Mouse (Mus musculus) embryonic fibroblast, embryonic 13.5 days (primary cell): ENCODE data around the gene Serpinb5.

Source experiments
- CTCF ChIP-seq: IDR thresholded peaks from 2 replicates; pipeline ENCODE4 v1.5.1; 2011; ENCODE audit warnings: mild to moderate bottlenecking, control low read depth, low read length, moderate library complexity, borderline replicate concordance; ENCODE audit not compliant: insufficient read depth
- POLR2A ChIP-seq: IDR thresholded peaks from 2 replicates; pipeline ENCODE4 v1.6.1; 2011; ENCODE audit warnings: low read depth, mild to moderate bottlenecking, control low read depth, low read length, moderate library complexity

DNA sequence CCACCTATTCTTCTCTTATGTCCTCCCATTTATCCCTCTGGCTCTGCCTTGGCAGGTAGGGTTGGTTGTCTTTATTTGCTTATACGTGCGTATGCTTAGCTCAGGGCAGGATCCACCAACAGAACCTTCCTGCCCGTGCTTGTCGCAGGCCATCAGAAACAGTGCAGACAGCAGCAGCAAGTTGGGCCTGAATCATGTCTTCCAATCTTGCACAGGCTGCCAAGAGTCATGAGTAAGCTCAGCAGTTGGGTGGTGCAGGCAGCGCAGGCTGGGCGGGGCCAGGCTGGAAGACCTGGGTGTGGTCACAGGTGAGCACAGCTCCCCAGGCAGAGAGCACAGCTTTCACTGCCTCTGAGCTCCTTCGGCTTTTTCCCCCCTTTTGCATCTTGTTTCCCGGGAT, at the start of gene Serpinb5:
- TF ChIP-seq CTCF (no peak), POLR2A (no peak)
